Mouse (Mus musculus) adrenal gland, adult (tissue): ENCODE measurements around the gene Olfr911-ps1.

Experiments
- DNase-seq, 2 experiments: peaks; one replicate each; pipeline ENCODE4 v3.0.0; 2022 to 2023; ENCODE audit warnings: low spot score in 1 of 2; ENCODE audit not compliant: inconsistent age in 2 of 2

The Olfr911-ps1 gene

GRCm38 (mm10) chr9:38521280-38521679 lies at the start of gene Olfr911-ps1:
Olfr911-ps1 (plus strand) TSS chr9:38521580.
- DNase-seq, result no peak

GRCm38 (mm10) chr9:38486785-38487184 lies 34.6 kb upstream of the Olfr911-ps1 start, which contains the start of gene Olfr906:
Olfr906 (plus strand) TSS chr9:38487085.
- DNase-seq, result no peak

- no peak for DNase-seq
Observed at GRCm38 (mm10) chr9:38495501-38495900, 25.9 kb upstream of the Olfr911-ps1 start, which contains the start of gene Olfr907. Olfr907 (plus strand) TSS chr9:38495801.

- DNase-seq, result no peak
Observed at GRCm38 (mm10) chr9:38512353-38512752, 9.0 kb upstream of the Olfr911-ps1 start.

GRCm38 (mm10) chr9:38537549-38537948 lies 16.2 kb downstream of the Olfr911-ps1 start, which contains the start of gene Olfr910:
Olfr910 (plus strand) TSS chr9:38537849.
- no peak for DNase-seq
